Mouse (Mus musculus): ENCODE results near the gene Zfp189. TPM values are rescaled to one million over a fixed set of nuclear protein-coding genes. Genes with fewer than 3 reads are reported as not detected.
"Not testable (repeated sequence)": the region's sequence is repeated elsewhere in the genome, so short reads cannot be mapped to it uniquely, and the experiment has no call there.

The Zfp189 gene
- total RNA-seq (2014; rRNA removed) (5.2 and 6.4 TPM in 2 replicates), polyA plus RNA-seq (2012; rRNA removed) (1.1 and 1.5 TPM in 2 replicates)

GRCm38 (mm10) chr4:49520572-49521340, at the start of gene Zfp189, which contains the start of gene Mrpl50:
TSS of gene Zfp189 (plus strand) at chr4:49521176.
TSS of gene Mrpl50 (minus strand) at chr4:49521093.
- peak within 1 kb of the TSS; percentile 84 for H3K9ac ChIP-seq (ENCODE audit: low read depth, low read length)
- H3K4me3 ChIP-seq (ENCODE audit: insufficient read depth, low read depth, low read length), result peak within 1 kb of the TSS; percentile 79
- H3K4me1 ChIP-seq (ENCODE audit: control insufficient read depth, insufficient read depth, low read length), result peaks cover 12% of the 10 kb centered on the region
- peaks cover 28% of the 10 kb centered on the region; the same call in 1 of the 2 replicates for H3K79me2 ChIP-seq (ENCODE audit: control insufficient read depth, insufficient read depth, low read length)
- peaks cover 9% of the 10 kb centered on the region for H3K36me3 ChIP-seq (ENCODE audit: control insufficient read depth, insufficient read depth, low read length)
- no peaks in the 10 kb centered on the region for H3K27me3 ChIP-seq (ENCODE audit: control insufficient read depth, insufficient read depth, low read length)
- DNase-seq (ENCODE audit: extremely low read depth, low read depth, low spot score), result peak; percentile 97
- peak; percentile 68; the same call in 1 of the 2 replicates for TF ChIP-seq POLR2A (IDR thresholded peaks at IDR 0.05; ENCODE audit: extremely low read depth, insufficient read depth, low read length)
- TF ChIP-seq CTCF (IDR thresholded peaks at IDR 0.05; ENCODE audit: low read depth, low read length), result no peak
- peak within 1 kb of the TSS; percentile 91 for H3K27ac ChIP-seq (replicated peaks; ENCODE audit: insufficient read depth, low read depth, low read length)
- under 1% methylated on average over 41 of the region's 41 CpGs for WGBS

- 49% methylated on average over 3 of the region's 3 CpGs for WGBS
- Histone ChIP-seq H3K27me3 (ENCODE audit: control insufficient read depth, insufficient read depth, low read length) (no peaks in the 10 kb centered on the region), H3K9ac (ENCODE audit: low read depth, low read length) (no peak within 1 kb of the TSS), H3K79me2 (ENCODE audit: control insufficient read depth, insufficient read depth, low read length) (peaks cover 4% of the 10 kb centered on the region; the same call in 1 of the 2 replicates), H3K4me3 (ENCODE audit: insufficient read depth, low read depth, low read length) (no peak within 1 kb of the TSS), H3K27ac (replicated peaks; ENCODE audit: insufficient read depth, low read depth, low read length) (0 out of 2 replicates have a peak within 1 kb of the TSS, but pooled peaks have one; percentile 24), H3K4me1 (ENCODE audit: control insufficient read depth, insufficient read depth, low read length) (peaks cover 12% of the 10 kb centered on the region; the same call in 1 of the 2 replicates), H3K36me3 (ENCODE audit: control insufficient read depth, insufficient read depth, low read length) (peaks cover 57% of the 10 kb centered on the region)
- DNase-seq (ENCODE audit: extremely low read depth, low read depth, low spot score), result peak; percentile 30
- TF ChIP-seq POLR2A (IDR thresholded peaks at IDR 0.05; ENCODE audit: extremely low read depth, insufficient read depth, low read length) (no peak), CTCF (IDR thresholded peaks at IDR 0.05; ENCODE audit: low read depth, low read length) (no peak)
Observed at GRCm38 (mm10) chr4:49473435-49474100, 47.4 kb upstream of the Zfp189 start, which contains the start of gene Acnat1. TSS of gene Acnat1 (minus strand) at chr4:49473912.

- H3K4me3 ChIP-seq (ENCODE audit: insufficient read depth, low read depth, low read length), result no peak overlapping the region
- TF ChIP-seq POLR2A (IDR thresholded peaks at IDR 0.05; ENCODE audit: extremely low read depth, insufficient read depth, low read length), result no peak
- no peak for TF ChIP-seq CTCF (IDR thresholded peaks at IDR 0.05; ENCODE audit: low read depth, low read length)
- H3K79me2 ChIP-seq (ENCODE audit: control insufficient read depth, insufficient read depth, low read length), result peaks cover 4% of the 10 kb centered on the region; the same call in 1 of the 2 replicates
- no peak overlapping the region; the same call in 1 of the 2 replicates for H3K27ac ChIP-seq (replicated peaks; ENCODE audit: insufficient read depth, low read depth, low read length)
- no peak overlapping the region for H3K9ac ChIP-seq (ENCODE audit: low read depth, low read length)
- DNase-seq (ENCODE audit: extremely low read depth, low read depth, low spot score), result no peak
- H3K4me1 ChIP-seq (ENCODE audit: control insufficient read depth, insufficient read depth, low read length), result peaks cover 12% of the 10 kb centered on the region; the same call in 1 of the 2 replicates
- H3K36me3 ChIP-seq (ENCODE audit: control insufficient read depth, insufficient read depth, low read length), result peaks cover 49% of the 10 kb centered on the region
- H3K27me3 ChIP-seq (ENCODE audit: control insufficient read depth, insufficient read depth, low read length), result no peaks in the 10 kb centered on the region
Observed at GRCm38 (mm10) chr4:49474583-49474982, 46.4 kb upstream of the Zfp189 start.

GRCm38 (mm10) chr4:49478118-49478877, 42.7 kb upstream of the Zfp189 start:
- peak overlapping the region; percentile 77 for H3K9ac ChIP-seq (ENCODE audit: low read depth, low read length)
- no peak for TF ChIP-seq POLR2A (IDR thresholded peaks at IDR 0.05; ENCODE audit: extremely low read depth, insufficient read depth, low read length)
- TF ChIP-seq CTCF (IDR thresholded peaks at IDR 0.05; ENCODE audit: low read depth, low read length), result no peak

GRCm38 (mm10) chr4:49479035-49479434, 41.9 kb upstream of the Zfp189 start:
- H3K79me2 ChIP-seq (ENCODE audit: control insufficient read depth, insufficient read depth, low read length); H3K27me3 ChIP-seq (ENCODE audit: control insufficient read depth, insufficient read depth, low read length); DNase-seq (ENCODE audit: extremely low read depth, low read depth, low spot score): not testable (repeated sequence)
- peaks cover 31% of the 10 kb centered on the region for H3K36me3 ChIP-seq (ENCODE audit: control insufficient read depth, insufficient read depth, low read length)
- H3K4me1 ChIP-seq (ENCODE audit: control insufficient read depth, insufficient read depth, low read length), result peaks cover 24% of the 10 kb centered on the region
- WGBS, result 19% methylated on average over 2 of the region's 2 CpGs
- H3K9ac ChIP-seq (ENCODE audit: low read depth, low read length), result peak overlapping the region; percentile 76
- peak overlapping the region; percentile 74 for H3K27ac ChIP-seq (replicated peaks; ENCODE audit: insufficient read depth, low read depth, low read length)
- H3K4me3 ChIP-seq (ENCODE audit: insufficient read depth, low read depth, low read length), result peak overlapping the region; percentile 45

More at GRCm38 (mm10) chr4:49478118-49478877, 42.7 kb upstream of the Zfp189 start:
- Histone ChIP-seq H3K4me3 (ENCODE audit: insufficient read depth, low read depth, low read length) (peak overlapping the region; percentile 43), H3K79me2 (ENCODE audit: control insufficient read depth, insufficient read depth, low read length) (peaks cover 8% of the 10 kb centered on the region; the same call in 1 of the 2 replicates), H3K36me3 (ENCODE audit: control insufficient read depth, insufficient read depth, low read length) (peaks cover 38% of the 10 kb centered on the region), H3K27me3 (ENCODE audit: control insufficient read depth, insufficient read depth, low read length) (no peaks in the 10 kb centered on the region), H3K4me1 (ENCODE audit: control insufficient read depth, insufficient read depth, low read length) (peaks cover 24% of the 10 kb centered on the region), H3K27ac (replicated peaks; ENCODE audit: insufficient read depth, low read depth, low read length) (peak overlapping the region; percentile 76)
- WGBS, result 8% methylated on average over 19 of the region's 19 CpGs
- peak; percentile 81 for DNase-seq (ENCODE audit: extremely low read depth, low read depth, low spot score)
